Mouse (Mus musculus) embryonic facial prominence, embryonic 15.5 days (tissue): ENCODE measurements at regions not wholly inside any gene's neighbourhood (a gene's known extent, or its start where the extent isn't known, plus 50 kb on each side); places are given as distances from the start of the nearest gene placed in this dataset.

ENCODE experiments used
- ATAC-seq: fragments of 200-750 bp; cut with Nextera tagmentation; 2 replicates; pipeline ENCODE4 v1.8.0; 2017; ENCODE audit warnings: low read depth, moderate TSS enrichment; ENCODE audit not compliant: insufficient number of reproducible peaks, low FRiP score, low TSS enrichment
- H3K27ac ChIP-seq: fragments of 300-500 bp; sonication (generic); replicated peaks from 2 replicates; pipeline ENCODE4 v1.5.1; 2015; ENCODE audit warnings: mild to moderate bottlenecking, inconsistent platforms
- H3K27me3 ChIP-seq: fragments of 300-500 bp; sonication (generic); 2 replicates; pipeline ENCODE4 v1.6.1; 2015; ENCODE audit warnings: inconsistent platforms
- H3K36me3 ChIP-seq: fragments of 300-500 bp; sonication (generic); 2 replicates; pipeline ENCODE4 v1.6.1; 2015; ENCODE audit warnings: mild to moderate bottlenecking, inconsistent platforms
- H3K4me1 ChIP-seq: fragments of 300-500 bp; sonication (generic); 2 replicates; pipeline ENCODE4 v1.6.1; 2015; ENCODE audit warnings: inconsistent platforms
- H3K4me2 ChIP-seq: fragments of 300-500 bp; sonication (generic); replicated peaks from 2 replicates; pipeline ENCODE4 v1.6.1; 2015; ENCODE audit warnings: mild to moderate bottlenecking, inconsistent platforms
- H3K4me3 ChIP-seq: fragments of 300-500 bp; sonication (generic); replicated peaks from 2 replicates; pipeline ENCODE4 v1.5.1; 2015; ENCODE audit warnings: mild to moderate bottlenecking, inconsistent platforms
- H3K9ac ChIP-seq: fragments of 300-500 bp; sonication (generic); 2 replicates; pipeline ENCODE4 v1.6.1; 2015; ENCODE audit warnings: inconsistent platforms
- H3K9me3 ChIP-seq: fragments of 300-500 bp; sonication (generic); replicated peaks from 2 replicates; pipeline ENCODE4 v1.6.1; 2016; ENCODE audit warnings: inconsistent platforms
- WGBS: fragments of 180-500 bp; shearing (Covaris S2); methylation state at CpG from one replicate; pipeline ENCODE4 v1.1.7; 2015; 5-methylcytosine and 5-hydroxymethylcytosine counted together

- no peaks in the 10 kb centered on the region for H3K36me3 ChIP-seq
- H3K4me2 ChIP-seq = no peak overlapping the region
- H3K27ac ChIP-seq = no peak overlapping the region
- no peaks in the 10 kb centered on the region for H3K9me3 ChIP-seq
- ATAC-seq = no peak
- WGBS = 54% methylated on average over 12 of the region's 12 CpGs
- no peaks in the 10 kb centered on the region for H3K4me1 ChIP-seq
- no peak overlapping the region for H3K9ac ChIP-seq
- no peak overlapping the region for H3K4me3 ChIP-seq
- no peaks in the 10 kb centered on the region for H3K27me3 ChIP-seq
These were observed 594.7 kb downstream of the Efna5 start for GRCm38 (mm10) chr17:62286086-62287080.

- H3K9ac ChIP-seq = no peak overlapping the region
- no peaks in the 10 kb centered on the region for H3K9me3 ChIP-seq
- H3K36me3 ChIP-seq = no peaks in the 10 kb centered on the region
- H3K4me1 ChIP-seq = peaks cover 4% of the 10 kb centered on the region
- 26% methylated on average over 3 of the region's 3 CpGs for WGBS
- no peak overlapping the region for H3K4me2 ChIP-seq
- H3K27ac ChIP-seq = no peak overlapping the region
- H3K4me3 ChIP-seq = no peak overlapping the region
- ATAC-seq = no peak
- no peaks in the 10 kb centered on the region for H3K27me3 ChIP-seq
These were observed 600.9 kb downstream of the Efna5 start for GRCm38 (mm10) chr17:62280201-62280600.

GRCm38 (mm10) chr17:62271399-62271798 lies 609.7 kb downstream of the Efna5 start:
- no peaks in the 10 kb centered on the region for H3K36me3 ChIP-seq
- no peaks in the 10 kb centered on the region for H3K27me3 ChIP-seq
- H3K9ac ChIP-seq = no peak overlapping the region
- no peaks in the 10 kb centered on the region for H3K9me3 ChIP-seq
- no peak overlapping the region for H3K4me2 ChIP-seq
- H3K27ac ChIP-seq = no peak overlapping the region
- no peak for ATAC-seq
- WGBS = 33% methylated on average over 7 of the region's 7 CpGs
- no peak overlapping the region for H3K4me3 ChIP-seq
- H3K4me1 ChIP-seq = no peaks in the 10 kb centered on the region

GRCm38 (mm10) chr17:62269279-62269678 lies 611.8 kb downstream of the Efna5 start:
- Histone ChIP-seq H3K9me3 (no peaks in the 10 kb centered on the region), H3K4me1 (no peaks in the 10 kb centered on the region), H3K9ac (no peak overlapping the region), H3K27ac (no peak overlapping the region), H3K4me3 (no peak overlapping the region), H3K36me3 (no peaks in the 10 kb centered on the region), H3K4me2 (no peak overlapping the region), H3K27me3 (no peaks in the 10 kb centered on the region)
- ATAC-seq = no peak
- WGBS = 91% methylated on average over 4 of the region's 4 CpGs

- Histone ChIP-seq H3K9me3 (no peaks in the 10 kb centered on the region), H3K4me3 (no peak overlapping the region), H3K36me3 (no peaks in the 10 kb centered on the region), H3K9ac (no peak overlapping the region), H3K27me3 (no peaks in the 10 kb centered on the region), H3K4me1 (no peaks in the 10 kb centered on the region), H3K27ac (no peak overlapping the region), H3K4me2 (no peak overlapping the region)
- ATAC-seq = no peak
- 36% methylated on average over 3 of the region's 3 CpGs for WGBS
These were observed 627.7 kb downstream of the Efna5 start for GRCm38 (mm10) chr17:62253448-62253847.

- Histone ChIP-seq H3K4me1 (no peaks in the 10 kb centered on the region), H3K9ac (no peak overlapping the region), H3K4me3 (no peak overlapping the region), H3K36me3 (no peaks in the 10 kb centered on the region), H3K4me2 (no peak overlapping the region), H3K9me3 (no peaks in the 10 kb centered on the region), H3K27ac (no peak overlapping the region), H3K27me3 (no peaks in the 10 kb centered on the region)
- WGBS = 34% methylated on average over 3 of the region's 3 CpGs
- ATAC-seq = no peak
These were observed 633.1 kb downstream of the Efna5 start for GRCm38 (mm10) chr17:62248011-62248410.

GRCm38 (mm10) chr17:62246650-62247049 lies 634.5 kb downstream of the Efna5 start:
- Histone ChIP-seq H3K4me2 (no peak overlapping the region), H3K4me3 (no peak overlapping the region), H3K27ac (no peak overlapping the region), H3K9me3 (no peaks in the 10 kb centered on the region), H3K4me1 (no peaks in the 10 kb centered on the region), H3K27me3 (no peaks in the 10 kb centered on the region), H3K9ac (no peak overlapping the region), H3K36me3 (no peaks in the 10 kb centered on the region)
- ATAC-seq = no peak
- 44% methylated on average over 4 of the region's 4 CpGs for WGBS

- H3K9ac ChIP-seq = no peak overlapping the region
- no peaks in the 10 kb centered on the region for H3K9me3 ChIP-seq
- H3K27me3 ChIP-seq = no peaks in the 10 kb centered on the region
- no peaks in the 10 kb centered on the region for H3K4me1 ChIP-seq
- H3K4me3 ChIP-seq = no peak overlapping the region
- ATAC-seq = no peak
- no peak overlapping the region for H3K27ac ChIP-seq
- no peak overlapping the region for H3K4me2 ChIP-seq
- no peaks in the 10 kb centered on the region for H3K36me3 ChIP-seq
These were observed 650.2 kb downstream of the Efna5 start for GRCm38 (mm10) chr17:62230939-62231338.

- H3K27me3 ChIP-seq = no peaks in the 10 kb centered on the region
- H3K4me2 ChIP-seq = no peak overlapping the region
- no peaks in the 10 kb centered on the region for H3K4me1 ChIP-seq
- 71% methylated on average over 9 of the region's 9 CpGs for WGBS
- H3K4me3 ChIP-seq = no peak overlapping the region
- no peaks in the 10 kb centered on the region for H3K9me3 ChIP-seq
- no peaks in the 10 kb centered on the region for H3K36me3 ChIP-seq
- no peak overlapping the region for H3K27ac ChIP-seq
- ATAC-seq = no peak
- no peak overlapping the region for H3K9ac ChIP-seq
These were observed 670.6 kb downstream of the Efna5 start for GRCm38 (mm10) chr17:62210441-62211025.

GRCm38 (mm10) chr17:62202658-62203057 lies 678.5 kb downstream of the Efna5 start:
- Histone ChIP-seq H3K9ac (no peak overlapping the region), H3K27ac (no peak overlapping the region), H3K27me3 (no peaks in the 10 kb centered on the region), H3K4me3 (no peak overlapping the region), H3K9me3 (no peaks in the 10 kb centered on the region), H3K4me1 (no peaks in the 10 kb centered on the region), H3K4me2 (no peak overlapping the region), H3K36me3 (no peaks in the 10 kb centered on the region)
- WGBS = 84% methylated on average over 2 of the region's 2 CpGs
- no peak for ATAC-seq

GRCm38 (mm10) chr17:62200491-62200890 lies 680.6 kb downstream of the Efna5 start:
- no peak for ATAC-seq
- 86% methylated on average over 4 of the region's 4 CpGs for WGBS
- H3K4me2 ChIP-seq = no peak overlapping the region

More at GRCm38 (mm10) chr17:62200491-62200890, 680.6 kb downstream of the Efna5 start:
- no peaks in the 10 kb centered on the region for H3K36me3 ChIP-seq
- H3K9ac ChIP-seq = no peak overlapping the region
- H3K4me3 ChIP-seq = no peak overlapping the region
- H3K9me3 ChIP-seq = no peaks in the 10 kb centered on the region
- no peaks in the 10 kb centered on the region for H3K27me3 ChIP-seq
- H3K4me1 ChIP-seq = no peaks in the 10 kb centered on the region
- H3K27ac ChIP-seq = no peak overlapping the region
